Mouse (Mus musculus) liver, embryonic 14.5 days (tissue): ENCODE measurements around the gene Trim50.

ENCODE experiments used
- CTCF ChIP-seq: IDR thresholded peaks from 2 replicates; pipeline ENCODE4 v1.5.1; 2016; ENCODE audit warnings: antibody characterized with exemption, low read depth, control low read depth
- EP300 ChIP-seq: IDR thresholded peaks from 2 replicates; pipeline ENCODE4 v1.6.1; 2016; ENCODE audit warnings: antibody characterized with exemption, low read depth

DNA sequence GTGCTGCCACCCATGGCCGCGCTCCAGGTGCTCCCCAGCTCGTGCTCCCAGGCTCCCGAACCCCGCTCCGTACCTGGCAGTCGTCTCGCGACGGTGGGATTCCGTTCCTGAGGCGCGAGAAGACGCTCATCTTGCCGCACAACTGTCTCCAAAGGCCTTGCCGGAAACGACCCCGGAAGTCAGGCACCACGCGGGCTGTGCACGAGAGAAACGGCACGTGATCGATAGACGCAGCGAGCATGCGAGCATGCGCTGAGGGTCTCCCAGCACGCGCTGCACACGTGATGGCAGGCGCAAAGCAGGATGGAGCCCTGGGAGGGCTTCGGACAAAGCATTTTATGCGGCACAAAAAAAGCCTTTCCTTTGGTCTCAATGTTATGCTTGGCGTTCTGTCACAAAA, 3.2 kb upstream of the Trim50 start, which contains the start of gene Fkbp6:
- TF ChIP-seq EP300, result no peak
- TF ChIP-seq CTCF, result no peak
